Mouse (Mus musculus): ENCODE data around the gene Cbx2. TPM values are rescaled to one million over a fixed set of nuclear protein-coding genes. Genes with fewer than 3 reads are reported as not detected.

Cbx2 gene
- polyA plus RNA-seq, 3 experiments from 2014 or later = 0.83 to 1.6 (median 1.0) TPM

- no peak for ATAC-seq
Observed at GRCm38 (mm10) chr11:119021180-119021579, 1.6 kb upstream of the Cbx2 start.

GRCm38 (mm10) chr11:119022068-119022894, 481 bp upstream of the Cbx2 start:
- peak; percentile 47 for ATAC-seq

- ATAC-seq = no peak
Observed at GRCm38 (mm10) chr11:119023616-119023980, 836 bp downstream of the Cbx2 start.

- ATAC-seq = no peak
Observed at GRCm38 (mm10) chr11:119024260-119024659, 1.5 kb downstream of the Cbx2 start.

GRCm38 (mm10) chr11:119026203-119026602, 3.4 kb downstream of the Cbx2 start:
- ATAC-seq = no peak

- ATAC-seq = peak; percentile 85
Observed at GRCm38 (mm10) chr11:119033874-119034558, 11.3 kb downstream of the Cbx2 start.

- no peak for ATAC-seq
Observed at GRCm38 (mm10) chr11:119034635-119035034, 11.9 kb downstream of the Cbx2 start.

- ATAC-seq = no peak
Observed at GRCm38 (mm10) chr11:119035094-119035685, 12.4 kb downstream of the Cbx2 start.

GRCm38 (mm10) chr11:119035686-119036165, 13.0 kb downstream of the Cbx2 start:
- no peak for ATAC-seq

GRCm38 (mm10) chr11:119036447-119036846, 13.7 kb downstream of the Cbx2 start:
- no peak for ATAC-seq

- no peak for ATAC-seq
Observed at GRCm38 (mm10) chr11:119036934-119037779, 14.4 kb downstream of the Cbx2 start.

- no peak for ATAC-seq
Observed at GRCm38 (mm10) chr11:119037780-119038401, 15.1 kb downstream of the Cbx2 start.

GRCm38 (mm10) chr11:119038744-119039484, 16.2 kb downstream of the Cbx2 start:
- ATAC-seq = no peak

GRCm38 (mm10) chr11:119039732-119040512, 17.2 kb downstream of the Cbx2 start:
- ATAC-seq = no peak

GRCm38 (mm10) chr11:119040600-119041324, 18.0 kb downstream of the Cbx2 start, which contains the start of gene Cbx8:
Gene Cbx8 (minus strand): TSS chr11:119040969.
- peak; percentile 92 for ATAC-seq

GRCm38 (mm10) chr11:119041325-119041716, 18.6 kb downstream of the Cbx2 start:
- peak; percentile 23 for ATAC-seq

- no peak for ATAC-seq
Observed at GRCm38 (mm10) chr11:119041750-119042465, 19.1 kb downstream of the Cbx2 start.

GRCm38 (mm10) chr11:119042466-119043272, 19.9 kb downstream of the Cbx2 start:
- no peak for ATAC-seq
